Mouse (Mus musculus) gastrocnemius, postnatal 10 days (tissue): ENCODE results near the gene Arhgef10l. TPM values are rescaled to one million over a fixed set of nuclear protein-coding genes. Genes with fewer than 3 reads are reported as not detected.

Experiments
- DNase-seq: peaks from one replicate; pipeline ENCODE4 v3.0.0; 2021; ENCODE audit warnings: mixed read lengths
- long read RNA-seq, 2 experiments: library from polyadenylated mRNA; stranded (forward); transcript quantifications; one replicate each; pipeline ENCODE4 v2.0.0; 2021
- total RNA-seq, 2 experiments: library from RNA; stranded (reverse); gene quantifications; 2 replicates each; pipeline ENCODE4 v1.2.3; 2021

Arhgef10l gene
- 10 to 100 TPM; 50.3 to 53.7 TPM for total RNA-seq
- long read RNA-seq, experiment 1, full-length matches to known transcripts: 11 of 129 reads
- long read RNA-seq, experiment 1, partial matches to known transcripts: 46 of 129 reads
- long read RNA-seq, experiment 1, other reads (novel, unspliced or antisense): 72 of 129 reads
- long read RNA-seq, experiment 2, full-length matches to known transcripts: 9 of 118 reads
- long read RNA-seq, experiment 2, partial matches to known transcripts: 43 of 118 reads
- long read RNA-seq, experiment 2, other reads (novel, unspliced or antisense): 66 of 118 reads

GRCm38 (mm10) chr4:140665760-140666159, at the start of gene Arhgef10l:
TSS of gene Arhgef10l (minus strand) at chr4:140666012.
- peak; percentile 39 for DNase-seq

GRCm38 (mm10) chr4:140714586-140714985, 48.8 kb upstream of the Arhgef10l start:
- DNase-seq: no peak

- DNase-seq: peak; percentile 93
Measured at GRCm38 (mm10) chr4:140713480-140714365, 47.9 kb upstream of the Arhgef10l start.

GRCm38 (mm10) chr4:140711360-140711759, 45.5 kb upstream of the Arhgef10l start:
- peak; percentile 71 for DNase-seq

- DNase-seq: no peak
Measured at GRCm38 (mm10) chr4:140710781-140711180, 45.0 kb upstream of the Arhgef10l start.

GRCm38 (mm10) chr4:140709617-140710016, 43.8 kb upstream of the Arhgef10l start:
- no peak for DNase-seq

GRCm38 (mm10) chr4:140709111-140709510, 43.3 kb upstream of the Arhgef10l start:
- no peak for DNase-seq

GRCm38 (mm10) chr4:140708297-140708927, 42.6 kb upstream of the Arhgef10l start:
- no peak for DNase-seq

GRCm38 (mm10) chr4:140707615-140708014, 41.8 kb upstream of the Arhgef10l start:
- DNase-seq: no peak

- no peak for DNase-seq
Measured at GRCm38 (mm10) chr4:140704166-140704565, 38.4 kb upstream of the Arhgef10l start.

- DNase-seq: no peak
Measured at GRCm38 (mm10) chr4:140703636-140704035, 37.8 kb upstream of the Arhgef10l start.

- DNase-seq: peak; percentile 91
Measured at GRCm38 (mm10) chr4:140702611-140703327, 37.0 kb upstream of the Arhgef10l start.

GRCm38 (mm10) chr4:140701716-140702561, 36.1 kb upstream of the Arhgef10l start:
- peak; percentile 44 for DNase-seq

- peak; percentile 90 for DNase-seq
Measured at GRCm38 (mm10) chr4:140701049-140701715, 35.4 kb upstream of the Arhgef10l start.

- DNase-seq: no peak
Measured at GRCm38 (mm10) chr4:140700269-140701018, 34.6 kb upstream of the Arhgef10l start, which contains the start of gene Rcc2. TSS of gene Rcc2 (plus strand) at chr4:140700541.

GRCm38 (mm10) chr4:140699441-140700127, 33.8 kb upstream of the Arhgef10l start:
- DNase-seq: peak; percentile 53

GRCm38 (mm10) chr4:140695675-140696585, 30.1 kb upstream of the Arhgef10l start:
- no peak for DNase-seq

GRCm38 (mm10) chr4:140695146-140695545, 29.3 kb upstream of the Arhgef10l start:
- DNase-seq: no peak
